Mouse (Mus musculus): Measurements from ENCODE around the gene C2cd2l. TPM values are rescaled to one million over a fixed set of nuclear protein-coding genes. Genes with fewer than 3 reads are reported as not detected.
"Not testable (repeated sequence)": the region's sequence is repeated elsewhere in the genome, so short reads cannot be mapped to it uniquely, and the experiment has no call there.

The C2cd2l gene
- polyA plus RNA-seq, 2 experiments: 7.5 to 19.6 TPM

DNA sequence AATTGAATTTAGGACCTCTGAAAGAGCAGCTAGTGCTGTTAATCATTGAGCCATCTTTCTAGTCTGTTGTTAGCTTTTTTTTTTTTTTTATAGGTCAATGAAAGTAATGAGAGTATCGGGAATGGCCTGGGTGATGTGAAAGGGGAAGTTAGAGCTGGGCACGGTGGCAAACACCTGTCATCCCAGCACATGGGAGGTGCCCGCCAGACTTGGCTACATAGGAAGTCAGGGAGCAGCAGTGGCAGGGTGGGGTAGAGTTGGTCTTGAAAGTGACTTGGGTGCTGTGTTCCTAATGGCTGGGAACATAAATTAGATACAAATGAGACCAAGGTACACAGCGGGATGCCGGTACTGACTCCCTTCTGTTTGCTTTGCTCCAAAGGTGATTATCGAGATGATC is 10.7 kb upstream of the C2cd2l start:
- Histone ChIP-seq H3K4me2 (replicated peaks; ENCODE audit: low read depth, low read length, severe bottlenecking) (no peak overlapping the region), H3K4me1 (ENCODE audit: control insufficient read depth, insufficient read depth, low read length) (peaks cover 8% of the 10 kb centered on the region), H3K9me3 (ENCODE audit: control insufficient read depth, low read length) (no peaks in the 10 kb centered on the region), H3K27me3 (ENCODE audit: control insufficient read depth, insufficient read depth, low read length) (no peaks in the 10 kb centered on the region), H3K27ac (replicated peaks; ENCODE audit: low read depth, low read length) (no peak overlapping the region), H3K36me3 (ENCODE audit: control insufficient read depth, insufficient read depth, low read length) (peaks cover 53% of the 10 kb centered on the region), H3K9ac (ENCODE audit: low read depth, low read length, severe bottlenecking) (no peak overlapping the region), H3K4me3 (replicated peaks; ENCODE audit: low read length) (no peak overlapping the region)
- no peak for TF ChIP-seq POLR2A (IDR thresholded peaks at IDR 0.05; ENCODE audit: borderline replicate concordance, extremely low read depth, insufficient read depth, insufficient read length)
- ATAC-seq (ENCODE audit: low FRiP score, low read depth) (no peak), DNase-seq (ENCODE audit: low spot score) (no peak)
- 91% methylated on average over 6 of the region's 6 CpGs for WGBS

DNA sequence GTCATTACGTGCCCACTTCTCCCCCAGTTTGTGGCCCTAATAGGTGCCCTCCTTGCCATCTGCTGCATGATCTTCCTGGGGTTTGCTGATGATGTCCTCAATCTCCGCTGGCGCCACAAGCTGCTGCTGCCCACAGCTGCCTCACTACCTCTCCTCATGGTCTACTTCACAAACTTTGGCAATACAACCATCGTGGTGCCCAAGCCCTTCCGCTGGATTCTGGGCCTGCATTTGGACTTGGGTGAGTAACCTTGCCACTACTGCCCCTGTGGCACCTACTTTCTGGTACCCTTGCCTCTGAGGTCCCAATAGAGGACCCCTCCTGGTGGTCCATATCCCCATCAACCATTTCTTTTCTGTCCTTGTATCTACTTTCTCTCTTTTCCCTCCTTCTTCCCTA is 7.8 kb upstream of the C2cd2l start:
- DNase-seq (ENCODE audit: low spot score) (no peak), ATAC-seq (ENCODE audit: low FRiP score, low read depth) (no peak)
- Histone ChIP-seq H3K27me3 (ENCODE audit: control insufficient read depth, insufficient read depth, low read length) (no peaks in the 10 kb centered on the region), H3K4me3 (replicated peaks; ENCODE audit: low read length) (peak overlapping the region; percentile 74), H3K36me3 (ENCODE audit: control insufficient read depth, insufficient read depth, low read length) (peaks cover 44% of the 10 kb centered on the region), H3K27ac (replicated peaks; ENCODE audit: low read depth, low read length) (no peak overlapping the region), H3K9me3 (ENCODE audit: control insufficient read depth, low read length) (no peaks in the 10 kb centered on the region), H3K4me2 (replicated peaks; ENCODE audit: low read depth, low read length, severe bottlenecking) (peak overlapping the region; percentile 83), H3K4me1 (ENCODE audit: control insufficient read depth, insufficient read depth, low read length) (peaks cover 10% of the 10 kb centered on the region), H3K9ac (ENCODE audit: low read depth, low read length, severe bottlenecking) (peak overlapping the region; percentile 90)
- WGBS: 87% methylated on average over 5 of the region's 5 CpGs
- no peak for TF ChIP-seq POLR2A (IDR thresholded peaks at IDR 0.05; ENCODE audit: borderline replicate concordance, extremely low read depth, insufficient read depth, insufficient read length)

DNA sequence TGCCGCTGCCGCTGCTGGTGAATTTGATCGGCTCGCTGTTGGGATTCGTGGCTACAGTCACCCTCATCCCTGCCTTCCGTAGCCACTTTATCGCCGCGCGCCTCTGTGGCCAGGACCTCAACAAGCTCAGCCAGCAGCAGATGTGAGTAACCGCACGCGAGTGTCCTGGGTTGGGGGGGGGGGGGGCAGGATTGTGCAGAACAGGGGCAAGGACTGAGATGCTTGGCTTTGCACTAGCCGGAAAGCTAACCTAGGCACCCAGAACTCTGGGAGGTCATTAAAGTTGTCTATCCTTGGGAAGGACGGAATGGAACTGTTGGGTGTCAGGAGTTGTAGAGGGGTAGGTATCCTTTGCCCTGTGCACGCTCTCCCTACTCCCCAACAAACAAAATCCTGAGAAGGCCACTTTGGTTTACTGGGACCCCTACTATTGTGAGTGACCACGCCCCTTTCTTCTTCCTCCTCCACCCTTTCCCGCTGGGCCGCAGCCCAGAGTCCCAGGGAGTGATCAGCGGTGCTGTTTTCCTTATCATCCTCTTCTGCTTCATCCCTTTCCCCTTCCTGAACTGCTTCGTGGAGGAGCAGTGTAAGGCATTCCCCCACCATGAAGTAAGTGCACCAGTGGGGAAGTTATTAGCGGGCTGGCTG is 7.1 kb upstream of the C2cd2l start:
- Histone ChIP-seq H3K4me3 (replicated peaks; ENCODE audit: low read length) (peak overlapping the region; percentile 74), H3K4me1 (ENCODE audit: control insufficient read depth, insufficient read depth, low read length) (peaks cover 10% of the 10 kb centered on the region), H3K27ac (replicated peaks; ENCODE audit: low read depth, low read length) (peak overlapping the region; percentile 89), H3K4me2 (replicated peaks; ENCODE audit: low read depth, low read length, severe bottlenecking) (peak overlapping the region; percentile 83), H3K9me3 (ENCODE audit: control insufficient read depth, low read length) (no peaks in the 10 kb centered on the region), H3K9ac (ENCODE audit: low read depth, low read length, severe bottlenecking) (peak overlapping the region; percentile 90), H3K27me3 (ENCODE audit: control insufficient read depth, insufficient read depth, low read length) (no peaks in the 10 kb centered on the region), H3K36me3 (ENCODE audit: control insufficient read depth, insufficient read depth, low read length) (peaks cover 37% of the 10 kb centered on the region)
- ATAC-seq (ENCODE audit: low FRiP score, low read depth) (no peak), DNase-seq (ENCODE audit: low spot score) (peak; percentile 65)
- WGBS: under 1% methylated on average over 22 of the region's 22 CpGs
- no peak for TF ChIP-seq POLR2A (IDR thresholded peaks at IDR 0.05; ENCODE audit: borderline replicate concordance, extremely low read depth, insufficient read depth, insufficient read length)

DNA sequence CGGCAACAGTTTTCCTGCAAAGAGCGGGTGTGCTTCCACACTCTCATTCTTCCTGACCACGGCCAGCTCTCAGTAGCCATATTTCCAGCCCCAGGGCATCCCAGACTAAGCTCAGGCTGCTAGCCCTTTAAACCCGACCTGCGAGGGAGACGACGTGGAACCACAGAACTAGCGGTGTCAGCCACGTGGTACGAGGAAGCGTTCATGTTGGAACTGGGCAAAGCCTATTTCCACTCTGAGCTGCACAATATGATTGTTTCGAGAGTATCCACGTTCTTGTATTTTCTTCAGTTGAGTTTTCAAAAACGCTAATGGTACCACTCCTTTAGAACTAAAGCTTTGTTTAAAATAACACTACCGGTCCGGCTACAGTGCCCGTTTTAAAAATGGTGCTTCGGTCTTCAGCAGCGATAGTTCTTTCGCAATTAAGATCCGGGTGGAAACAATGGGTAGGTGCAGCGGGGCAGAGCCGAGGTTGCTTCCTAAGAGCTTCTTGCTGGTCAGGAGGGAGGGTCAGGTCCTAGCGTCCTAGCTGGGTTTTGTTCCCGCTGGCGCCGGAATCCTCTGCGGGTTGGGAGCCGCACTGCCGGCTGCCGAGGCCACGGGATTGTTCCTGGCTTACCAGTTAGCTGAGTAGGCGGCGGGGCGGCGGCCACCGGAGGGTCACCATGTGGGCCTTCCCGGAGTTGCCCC is 6.4 kb upstream of the C2cd2l start:
- ATAC-seq (ENCODE audit: low FRiP score, low read depth) (peak; percentile 94), DNase-seq (ENCODE audit: low spot score) (peak; percentile 87)
- H3K27me3 ChIP-seq (ENCODE audit: control insufficient read depth, insufficient read depth, low read length): no peaks in the 10 kb centered on the region
- TF ChIP-seq POLR2A (IDR thresholded peaks at IDR 0.05; ENCODE audit: borderline replicate concordance, extremely low read depth, insufficient read depth, insufficient read length): peak; percentile 43; the same call in 1 of the 2 replicates
- peak overlapping the region; percentile 74 for H3K4me3 ChIP-seq (replicated peaks; ENCODE audit: low read length)
- peak overlapping the region; percentile 83 for H3K4me2 ChIP-seq (replicated peaks; ENCODE audit: low read depth, low read length, severe bottlenecking)
- peak overlapping the region; percentile 90 for H3K9ac ChIP-seq (ENCODE audit: low read depth, low read length, severe bottlenecking)
- H3K4me1 ChIP-seq (ENCODE audit: control insufficient read depth, insufficient read depth, low read length): peaks cover 10% of the 10 kb centered on the region
- no peaks in the 10 kb centered on the region for H3K9me3 ChIP-seq (ENCODE audit: control insufficient read depth, low read length)
- H3K36me3 ChIP-seq (ENCODE audit: control insufficient read depth, insufficient read depth, low read length): peaks cover 30% of the 10 kb centered on the region
- peak overlapping the region; percentile 89 for H3K27ac ChIP-seq (replicated peaks; ENCODE audit: low read depth, low read length)
- under 1% methylated on average over 37 of the region's 38 CpGs for WGBS

DNA sequence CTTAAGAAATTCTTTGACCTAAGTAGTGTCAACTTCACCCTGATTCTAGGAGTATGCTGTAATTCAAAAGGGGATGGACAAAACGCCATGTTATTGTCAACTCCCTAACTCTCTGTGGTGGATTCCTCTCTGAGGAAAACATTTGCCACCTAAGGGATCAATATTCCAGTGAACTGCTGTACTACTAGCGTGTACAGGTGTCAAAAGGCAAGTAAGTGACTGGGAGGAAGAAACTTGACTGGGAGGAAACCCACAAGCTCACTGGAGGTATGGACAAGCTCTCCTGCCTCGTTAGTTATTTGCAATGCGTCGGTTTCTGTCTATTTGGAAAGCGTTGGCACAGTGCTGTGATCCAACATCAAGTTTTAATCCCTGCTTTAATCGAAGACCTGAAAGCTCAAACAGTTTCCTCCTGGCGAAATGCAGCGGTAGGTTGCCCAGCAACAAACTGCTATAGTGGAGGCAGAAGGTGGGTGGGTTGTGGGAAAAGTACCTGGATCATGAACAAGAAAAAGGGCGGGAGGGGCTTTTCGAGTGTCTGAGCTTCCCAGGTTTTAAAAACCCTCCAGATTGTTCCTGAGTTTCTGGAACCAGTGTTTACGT is 5.8 kb upstream of the C2cd2l start, which contains the start of gene Dpagt1:
Gene Dpagt1 (plus strand): TSS at position 252 of the 603 bp plus-strand sequence.
- no peaks in the 10 kb centered on the region for H3K27me3 ChIP-seq (ENCODE audit: control insufficient read depth, insufficient read depth, low read length)
- peaks cover 12% of the 10 kb centered on the region for H3K4me1 ChIP-seq (ENCODE audit: control insufficient read depth, insufficient read depth, low read length)
- H3K9me3 ChIP-seq (ENCODE audit: control insufficient read depth, low read length): no peaks in the 10 kb centered on the region
- DNase-seq (ENCODE audit: low spot score) (no peak), ATAC-seq (ENCODE audit: low FRiP score, low read depth) (peak; percentile 43)
- peak within 1 kb of the TSS; percentile 90 for H3K9ac ChIP-seq (ENCODE audit: low read depth, low read length, severe bottlenecking)
- H3K27ac ChIP-seq (replicated peaks; ENCODE audit: low read depth, low read length): peak within 1 kb of the TSS; percentile 89
- peaks cover 23% of the 10 kb centered on the region for H3K36me3 ChIP-seq (ENCODE audit: control insufficient read depth, insufficient read depth, low read length)
- no peak for TF ChIP-seq POLR2A (IDR thresholded peaks at IDR 0.05; ENCODE audit: borderline replicate concordance, extremely low read depth, insufficient read depth, insufficient read length)
- peak within 1 kb of the TSS; percentile 74 for H3K4me3 ChIP-seq (replicated peaks; ENCODE audit: low read length)
- 3% methylated on average over 12 of the region's 12 CpGs for WGBS
- peak within 1 kb of the TSS; percentile 83 for H3K4me2 ChIP-seq (replicated peaks; ENCODE audit: low read depth, low read length, severe bottlenecking)

DNA sequence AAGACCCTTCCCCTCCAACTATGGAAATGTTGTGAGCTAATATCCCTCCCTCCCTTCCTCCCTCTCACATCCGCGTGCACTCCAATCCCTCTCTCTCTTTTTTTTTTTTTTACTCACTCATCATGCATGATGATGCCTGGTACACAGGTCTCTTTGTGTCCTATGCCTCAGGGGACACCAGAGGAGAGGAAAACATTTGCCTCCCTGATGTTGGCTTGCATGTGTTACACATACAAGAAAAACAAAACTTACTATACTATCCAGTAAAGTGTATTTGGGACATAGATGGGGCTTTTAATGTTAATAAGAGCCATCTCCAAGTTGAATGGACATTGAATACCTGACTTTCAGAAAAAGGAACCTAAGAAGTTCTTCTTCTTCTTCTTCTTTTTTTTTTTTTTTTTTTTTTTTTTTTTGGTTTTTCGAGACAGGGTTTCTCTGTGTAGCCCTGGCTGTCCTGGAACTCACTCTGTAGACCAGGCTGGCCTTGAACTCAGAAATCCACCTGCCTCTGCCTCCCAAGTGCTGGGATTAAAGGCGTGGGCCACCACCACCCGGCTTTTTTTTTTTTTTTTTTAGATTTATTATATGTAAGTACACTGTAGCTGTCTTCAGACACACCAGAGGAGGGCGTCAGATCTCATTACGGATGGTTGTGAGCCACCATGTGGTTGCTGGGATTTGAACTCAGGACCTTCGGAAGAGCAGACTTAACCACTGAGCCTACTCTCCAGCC is 5.1 kb upstream of the C2cd2l start:
- H3K9me3 ChIP-seq (ENCODE audit: control insufficient read depth, low read length); DNase-seq (ENCODE audit: low spot score); H3K27me3 ChIP-seq (ENCODE audit: control insufficient read depth, insufficient read depth, low read length); ATAC-seq (ENCODE audit: low FRiP score, low read depth): not testable (repeated sequence)
- Histone ChIP-seq H3K4me2 (replicated peaks; ENCODE audit: low read depth, low read length, severe bottlenecking) (peak overlapping the region; percentile 83), H3K9ac (ENCODE audit: low read depth, low read length, severe bottlenecking) (peak overlapping the region; percentile 90; the same call in 1 of the 2 replicates), H3K4me1 (ENCODE audit: control insufficient read depth, insufficient read depth, low read length) (peaks cover 14% of the 10 kb centered on the region), H3K27ac (replicated peaks; ENCODE audit: low read depth, low read length) (peak overlapping the region; percentile 89; the same call in 1 of the 2 replicates), H3K4me3 (replicated peaks; ENCODE audit: low read length) (peak overlapping the region; percentile 74; the same call in 1 of the 2 replicates), H3K36me3 (ENCODE audit: control insufficient read depth, insufficient read depth, low read length) (peaks cover 17% of the 10 kb centered on the region)
- 61% methylated on average over 7 of the region's 8 CpGs for WGBS
